Mouse (Mus musculus) left cerebral cortex, adult 18-20 months (tissue): ENCODE measurements at regions not wholly inside any gene's neighbourhood (a gene's known extent, or its start where the extent isn't known, plus 50 kb on each side); places are given as distances from the start of the nearest gene placed in this dataset.
A peak's percentile ranks its signal among the peaks of the same experiment; 100 is the strongest.

ENCODE experiments used
- DNase-seq, 2 experiments: peaks; one replicate each; pipeline ENCODE4 v3.0.0; 2021 to 2022; ENCODE audit warnings: low spot score in 2 of 2, mixed read lengths in 1 of 2

DNA sequence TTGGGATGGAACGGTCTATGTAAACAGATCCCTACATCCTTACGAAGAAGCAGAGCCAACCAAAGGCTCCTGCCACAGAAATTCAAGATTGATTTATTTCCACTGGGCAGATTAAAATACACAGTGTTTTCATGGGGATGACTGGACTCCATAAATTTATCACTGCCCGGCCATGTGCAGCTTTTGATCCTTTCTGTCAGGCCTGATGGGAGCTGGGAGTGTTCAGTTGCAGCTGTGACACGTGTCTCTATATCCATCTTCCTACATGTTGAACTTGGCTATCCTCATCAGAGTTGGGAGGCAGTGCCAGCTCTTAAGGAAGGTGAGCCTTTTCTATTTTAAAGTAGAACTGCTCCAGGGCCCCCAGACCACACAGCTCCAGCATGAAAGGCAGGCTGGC is 218.9 kb downstream of the Wdr11 start:
- no peak for DNase-seq

DNA sequence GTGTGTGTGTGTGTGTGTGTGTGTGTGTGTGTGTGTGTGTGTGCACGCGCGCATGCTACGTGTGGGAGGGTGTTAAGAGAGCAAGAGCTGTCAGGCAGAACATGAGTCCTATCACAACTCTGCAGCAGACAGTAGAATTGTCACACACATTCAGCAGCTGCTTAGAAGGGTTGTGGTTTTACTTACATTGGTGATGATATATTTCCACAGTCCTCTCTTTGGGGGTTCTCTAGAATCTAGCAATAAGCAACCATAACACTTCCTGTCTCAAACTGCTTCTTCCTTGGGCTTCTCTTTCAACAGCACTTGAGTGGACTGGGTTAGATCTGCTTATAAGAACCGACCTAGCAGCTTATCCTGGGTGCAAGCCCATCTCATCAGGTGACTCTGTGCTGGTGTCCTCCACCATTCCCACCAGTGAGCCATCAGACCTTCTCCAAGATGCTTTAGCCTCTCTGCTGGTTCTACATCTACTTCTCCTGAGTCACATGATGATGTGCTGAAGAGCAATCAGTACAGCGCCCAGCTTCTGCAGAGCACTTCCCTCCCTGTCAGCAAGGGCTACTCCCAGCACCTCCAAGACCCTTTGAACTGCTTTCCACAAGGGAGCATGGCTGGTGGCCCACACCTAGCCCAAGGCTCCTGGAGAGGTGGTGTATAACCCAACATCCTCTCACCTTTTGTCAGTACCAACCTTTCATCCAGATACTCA is 222.6 kb downstream of the Wdr11 start:
- no peak for DNase-seq

DNA sequence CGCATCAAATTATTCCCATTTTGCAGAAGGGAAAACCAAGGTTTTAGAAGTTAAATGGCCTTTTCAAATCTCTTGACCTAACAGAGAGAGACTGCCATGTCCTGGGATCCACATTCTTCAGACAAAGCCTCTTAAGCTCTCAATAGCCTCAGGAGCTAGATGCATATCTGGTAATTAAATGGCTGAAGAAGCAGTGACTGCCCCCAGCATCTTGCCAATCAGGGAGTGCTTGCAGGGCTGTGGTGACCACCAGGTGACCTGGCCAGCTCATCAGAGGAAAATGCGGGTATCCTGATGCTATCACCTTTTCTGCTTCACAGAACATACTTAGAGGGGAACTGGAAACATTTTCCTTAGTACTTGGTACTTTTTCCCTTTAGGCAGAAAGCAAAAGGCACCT is 227.2 kb downstream of the Wdr11 start:
- DNase-seq = no peak

GRCm38 (mm10) chr7:129819651-129820050 is 228.0 kb downstream of the Wdr11 start:
- no peak for DNase-seq

DNA sequence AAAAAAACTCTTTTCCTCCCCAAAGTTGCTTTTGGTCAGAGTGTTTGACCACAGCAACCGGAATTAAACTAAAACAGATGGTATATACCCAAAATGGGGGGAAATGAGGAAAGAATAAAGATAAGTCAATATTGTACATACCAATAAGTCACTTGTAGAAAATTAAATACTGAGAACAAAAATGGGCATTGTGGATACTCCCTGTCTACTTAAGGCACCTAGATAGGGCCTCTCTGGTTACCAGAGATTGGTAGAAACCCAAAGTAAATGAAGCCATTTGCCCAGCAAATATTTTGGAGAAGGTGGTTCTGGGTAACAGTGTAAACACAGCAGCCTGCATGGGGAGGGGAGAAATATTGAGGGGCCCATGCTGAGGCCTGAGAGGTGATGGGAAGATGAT is 237.3 kb downstream of the Wdr11 start:
- DNase-seq = no peak

DNA sequence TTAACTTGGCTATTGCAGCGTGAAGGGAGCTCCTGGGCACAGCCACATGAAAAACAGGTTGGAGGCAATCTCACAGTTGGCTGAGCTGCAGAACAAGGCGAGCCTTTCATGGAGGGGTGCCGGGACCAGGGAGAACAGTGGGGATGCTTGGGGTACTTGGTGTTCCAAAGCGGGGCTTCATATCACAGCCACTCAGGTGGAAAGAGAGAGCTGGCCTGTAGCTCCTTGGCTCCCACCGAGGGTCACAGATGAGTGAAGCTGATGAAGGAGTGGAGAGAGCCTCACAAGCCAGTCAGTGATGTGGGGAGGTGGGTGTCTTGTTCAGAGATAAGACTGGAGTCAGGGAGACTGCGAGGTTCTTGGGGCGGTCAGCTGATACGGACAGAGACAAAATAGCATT is 241.2 kb downstream of the Wdr11 start:
- DNase-seq = no peak

DNA sequence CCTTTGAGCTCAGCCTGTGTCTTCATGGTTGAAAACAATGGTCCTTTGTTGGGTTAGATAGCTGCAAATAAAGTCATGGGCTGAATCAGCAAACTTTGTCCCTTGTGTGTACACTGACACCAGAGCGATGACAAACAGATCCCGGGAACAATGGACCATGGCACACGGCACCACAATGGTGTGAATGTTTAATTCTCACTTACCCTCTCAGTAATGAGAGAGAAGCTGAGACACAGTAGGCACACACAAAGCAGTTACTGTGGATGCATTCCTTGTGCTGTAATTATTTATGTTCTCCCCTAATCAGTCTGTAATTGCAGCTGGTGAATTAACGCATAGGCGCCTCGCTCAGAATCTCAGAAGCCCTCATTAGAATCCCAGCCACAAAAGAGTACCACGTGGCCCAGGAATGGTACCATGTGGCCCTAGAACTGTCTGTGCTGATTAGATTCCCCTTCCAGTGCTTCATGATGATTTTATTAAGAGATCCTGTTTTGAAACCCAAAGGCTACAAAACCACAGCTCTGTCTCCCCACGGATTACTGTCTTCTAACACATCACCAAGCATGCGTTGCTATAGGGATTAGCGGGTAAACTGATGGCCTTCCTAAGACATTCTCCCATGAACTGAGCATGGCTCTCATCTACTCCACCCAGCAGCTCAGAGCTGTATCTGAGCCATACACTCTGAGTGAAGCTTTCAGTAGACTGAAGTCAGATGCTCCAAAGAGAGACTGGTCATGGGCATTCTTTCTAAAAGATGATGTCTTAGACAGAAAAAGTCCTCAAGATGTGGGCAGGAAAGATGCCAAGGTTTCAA is 250.8 kb downstream of the Wdr11 start:
- peak in 1 of 2 experiments; percentile 8 for DNase-seq

DNA sequence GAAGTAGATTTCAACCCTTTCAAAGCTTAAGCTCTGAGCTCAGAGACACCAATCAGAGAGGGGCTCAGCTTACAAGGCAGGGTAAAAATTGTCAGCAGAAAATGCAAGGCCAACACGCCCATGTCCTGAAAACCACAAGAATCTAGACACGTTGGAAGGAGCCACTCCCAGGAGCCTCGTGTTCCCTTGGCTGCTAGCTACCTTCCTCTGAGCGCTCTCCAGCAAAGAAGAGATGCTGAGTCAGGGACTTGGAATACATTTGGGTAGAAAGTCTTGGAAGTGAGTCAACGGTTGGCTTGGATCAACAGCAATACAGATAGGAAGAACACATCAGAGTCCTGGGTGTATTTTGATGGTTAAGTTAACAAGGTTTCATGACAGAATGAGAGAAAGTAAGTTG is 255.5 kb downstream of the Wdr11 start:
- DNase-seq = peak in 1 of 2 experiments; percentile 6

- DNase-seq = no peak
Observed at GRCm38 (mm10) chr7:129853596-129853995, 261.9 kb downstream of the Wdr11 start.

DNA sequence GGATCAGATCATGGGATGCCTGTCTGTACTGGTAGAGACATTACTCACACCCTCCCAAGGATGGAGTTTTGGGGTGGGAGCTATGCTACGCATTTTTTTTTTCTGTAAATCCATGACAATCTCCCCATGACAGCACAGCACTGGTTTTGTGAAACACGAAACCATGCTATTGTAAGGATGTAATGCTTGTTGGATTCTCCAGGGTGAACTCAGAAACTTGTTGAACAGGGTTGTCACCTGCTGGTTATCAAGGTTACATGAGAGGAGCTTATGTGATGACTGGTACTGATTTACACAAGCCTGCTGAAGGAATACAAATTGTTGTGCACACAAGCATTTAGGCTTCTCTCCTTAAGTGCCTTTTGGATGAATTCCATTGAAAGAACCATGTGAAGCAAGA is 263.3 kb downstream of the Wdr11 start:
- no peak for DNase-seq

- DNase-seq = no peak
Observed at GRCm38 (mm10) chr7:129862966-129863365, 271.3 kb downstream of the Wdr11 start.

- DNase-seq = no peak
Observed at GRCm38 (mm10) chr7:129865536-129865935, 273.9 kb downstream of the Wdr11 start.

DNA sequence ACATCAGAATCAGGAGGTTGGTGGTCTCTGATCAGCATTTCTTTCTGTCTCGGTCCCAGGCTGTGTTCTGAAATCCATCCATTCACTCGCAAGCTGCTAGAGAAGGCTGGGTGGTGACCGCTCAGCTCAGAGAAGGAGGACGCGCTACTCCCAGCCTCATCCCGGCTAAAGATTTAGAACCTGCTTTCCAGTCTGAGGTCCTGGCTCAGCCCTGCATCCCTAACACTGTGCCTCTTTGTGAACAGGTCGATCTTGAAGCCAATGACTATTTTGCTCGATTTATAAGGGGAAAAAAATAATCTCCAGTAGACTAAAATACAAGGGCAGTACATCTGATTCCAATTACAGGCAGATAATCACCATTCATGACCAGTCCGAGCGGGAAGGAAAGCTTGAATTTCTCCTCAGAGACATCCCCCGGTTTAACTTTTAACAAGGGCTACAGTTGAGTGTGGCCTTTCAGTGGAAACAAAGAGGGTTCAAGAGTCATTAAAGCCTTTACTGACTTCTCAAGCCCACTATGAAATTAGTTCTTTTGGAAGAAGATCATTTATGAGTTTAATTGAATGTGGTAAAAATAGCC is 280.6 kb downstream of the Wdr11 start:
- DNase-seq = no peak

DNA sequence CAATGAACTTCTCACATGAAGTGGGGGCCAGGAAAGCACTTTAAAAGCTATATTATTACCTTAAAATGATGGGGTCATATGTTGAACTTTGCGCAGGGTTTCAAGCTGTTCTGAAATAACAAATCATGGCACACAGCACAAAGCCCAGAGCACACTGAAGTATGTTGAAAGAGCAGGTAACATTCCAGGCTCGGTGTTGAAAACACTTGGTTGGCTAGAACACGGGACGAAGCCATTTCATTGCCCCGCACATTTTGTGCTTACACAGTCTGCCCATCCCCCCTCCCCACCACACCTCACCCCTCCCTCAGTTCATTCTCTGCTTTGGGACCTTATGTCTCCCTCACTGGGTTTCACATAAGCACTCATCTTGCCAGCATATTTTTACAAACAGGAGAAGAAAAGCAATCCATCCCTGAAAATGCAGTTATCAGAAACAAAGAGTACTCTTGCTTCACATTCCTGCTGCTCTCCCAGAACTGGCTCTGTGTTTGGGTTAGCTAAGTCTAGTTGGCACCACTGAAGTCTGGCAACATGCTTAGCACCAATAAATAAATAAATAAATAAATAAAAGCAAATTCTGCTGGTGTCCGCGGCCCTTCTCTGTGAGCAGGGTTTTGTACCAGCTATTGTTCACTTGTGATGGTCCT is 284.7 kb downstream of the Wdr11 start:
- no peak for DNase-seq

- no peak for DNase-seq
Observed at GRCm38 (mm10) chr7:129876852-129877223, 285.2 kb downstream of the Wdr11 start.

- no peak for DNase-seq
Observed at GRCm38 (mm10) chr7:129896291-129896690, 304.6 kb downstream of the Wdr11 start.

DNA sequence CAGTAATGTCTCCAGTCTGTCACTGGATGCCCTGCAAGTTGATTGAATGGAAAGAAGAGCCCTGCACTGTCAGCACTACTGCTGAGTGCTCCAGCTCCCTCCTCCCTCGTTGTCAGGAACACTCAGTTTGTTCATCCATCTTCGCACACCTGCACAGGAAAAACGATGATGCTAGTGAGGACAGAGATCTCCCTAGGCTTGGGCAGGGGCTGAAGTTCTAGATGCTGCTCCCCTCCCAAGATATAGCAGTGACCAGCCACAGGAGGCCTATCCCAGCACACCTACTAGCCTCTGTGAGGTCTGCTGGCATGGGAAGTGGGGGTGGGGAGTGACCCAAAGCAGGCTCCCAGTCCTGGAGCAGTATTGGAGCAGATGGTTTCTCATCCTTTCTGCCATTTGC is 305.8 kb downstream of the Wdr11 start:
- DNase-seq = no peak

DNA sequence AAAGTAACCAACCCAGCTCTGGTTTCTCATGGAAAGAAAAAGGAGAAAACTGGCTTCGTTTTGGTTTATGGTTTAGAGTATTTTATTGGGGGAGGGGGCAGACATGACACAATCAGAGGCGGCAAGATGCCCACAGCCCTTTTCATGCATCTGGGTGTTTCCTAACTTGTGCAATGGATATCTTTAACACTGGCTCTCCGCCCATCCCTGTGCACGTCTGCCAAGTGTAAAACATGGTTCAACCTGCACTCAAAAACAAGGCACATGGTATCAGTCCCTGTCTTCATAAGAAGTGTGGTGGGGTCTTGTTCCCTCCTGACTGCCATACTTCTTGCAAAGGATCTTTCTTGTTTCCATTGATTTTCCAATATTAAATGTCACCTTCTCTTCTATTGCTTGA is 310.6 kb downstream of the Wdr11 start:
- DNase-seq = no peak

GRCm38 (mm10) chr7:129903126-129903525 is 311.5 kb downstream of the Wdr11 start:
- DNase-seq = no peak

DNA sequence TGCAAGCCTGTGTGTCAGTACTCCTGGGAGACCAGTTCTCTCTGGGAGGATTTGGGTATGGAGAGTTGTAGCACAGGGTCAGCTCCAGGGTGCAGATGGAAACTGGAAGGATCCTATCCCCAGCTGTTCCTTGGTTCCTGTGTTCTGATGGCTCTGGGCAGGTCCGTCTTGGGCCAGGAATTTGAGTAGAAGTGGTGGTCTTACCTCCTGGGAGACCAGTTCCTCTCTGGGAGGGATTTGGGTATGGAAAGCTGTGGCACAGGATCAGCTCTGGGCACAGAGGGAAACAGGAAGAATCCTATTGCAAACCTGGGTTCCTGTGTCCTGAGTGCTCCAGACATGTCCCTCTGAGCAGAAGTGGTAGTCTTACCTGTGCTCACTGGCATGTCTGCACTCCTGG is 314.5 kb downstream of the Wdr11 start:
- no peak for DNase-seq

GRCm38 (mm10) chr7:129908826-129909225 is 317.2 kb downstream of the Wdr11 start:
- DNase-seq = no peak

DNA sequence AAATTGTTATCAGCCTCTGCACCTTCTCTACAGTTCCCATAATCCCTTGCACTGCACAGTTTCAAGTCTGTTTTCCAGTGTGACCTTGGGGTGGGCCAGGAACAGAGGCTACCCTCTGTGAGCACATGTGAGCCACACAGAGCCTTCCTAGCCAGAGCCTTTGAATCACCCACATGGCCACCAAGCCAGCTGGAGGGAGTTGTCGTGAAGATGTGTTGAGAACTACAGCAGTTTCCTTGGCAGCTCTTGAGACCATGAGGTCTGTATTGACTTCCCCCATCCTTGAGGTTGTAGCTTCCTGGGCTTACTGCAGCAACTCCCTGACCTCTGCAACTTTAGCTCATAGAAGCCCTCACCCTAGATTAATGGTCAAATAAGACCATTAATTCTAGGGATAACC is 318.1 kb downstream of the Wdr11 start:
- DNase-seq = no peak
